Mouse (Mus musculus) heart, embryonic 15.5 days (tissue): ENCODE measurements around the gene Bik. TPM values are rescaled to one million over a fixed set of nuclear protein-coding genes. Genes with fewer than 3 reads are reported as not detected.

Experiments used
- ATAC-seq: fragments of 200-750 bp; cut with Nextera tagmentation; replicated peaks from 2 replicates; pipeline ENCODE4 v1.8.0; 2017; ENCODE audit warnings: low read depth, moderate TSS enrichment; ENCODE audit not compliant: insufficient number of reproducible peaks, insufficient read depth, low FRiP score
- H3K27ac ChIP-seq: fragments of 300-500 bp; sonication (generic); 2 replicates; pipeline ENCODE4 v1.5.1; 2015; ENCODE audit warnings: mild to moderate bottlenecking, inconsistent platforms
- H3K27me3 ChIP-seq: fragments of 300-500 bp; sonication (generic); 2 replicates; pipeline ENCODE4 v1.6.1; 2015; ENCODE audit warnings: inconsistent platforms
- H3K36me3 ChIP-seq: fragments of 300-500 bp; sonication (generic); 2 replicates; pipeline ENCODE4 v1.6.1; 2015; ENCODE audit warnings: mild to moderate bottlenecking, inconsistent platforms
- H3K4me1 ChIP-seq: fragments of 300-500 bp; sonication (generic); replicated peaks from 2 replicates; pipeline ENCODE4 v1.6.1; 2015; ENCODE audit warnings: inconsistent platforms
- H3K4me2 ChIP-seq: fragments of 300-500 bp; sonication (generic); 2 replicates; pipeline ENCODE4 v1.6.1; 2015; ENCODE audit warnings: inconsistent platforms, mild to moderate bottlenecking, moderate library complexity
- H3K4me3 ChIP-seq: fragments of 300-500 bp; sonication (generic); 2 replicates; pipeline ENCODE4 v1.5.1; 2015; ENCODE audit warnings: mild to moderate bottlenecking, inconsistent platforms
- H3K9ac ChIP-seq: fragments of 300-500 bp; sonication (generic); 2 replicates; pipeline ENCODE4 v1.6.1; 2015; ENCODE audit warnings: mild to moderate bottlenecking, inconsistent platforms
- H3K9me3 ChIP-seq: fragments of 300-500 bp; sonication (generic); replicated peaks from 2 replicates; pipeline ENCODE4 v1.6.1; 2016; ENCODE audit warnings: inconsistent platforms
- WGBS: fragments of 180-500 bp; shearing (Covaris S2); methylation state at CpG from one replicate; pipeline ENCODE4 v1.1.7; 2015; ENCODE audit warnings: mixed read lengths; 5-methylcytosine and 5-hydroxymethylcytosine counted together
- polyA plus RNA-seq: library from polyadenylated mRNA; unstranded; fragments of >200 nt; fragmentation: Nextera tagmentation; extraction: Ambion mirVana; gene quantifications from 2 replicates; pipeline ENCODE4 v1.2.1, GENCODE M21; 2015

Gene Bik
- polyA plus RNA-seq, 1 experiment from 2014 or later, result 24.5 TPM

GRCm38 (mm10) chr15:83569682-83570081, 43.0 kb downstream of the Bik start:
- peaks cover 15% of the 10 kb centered on the region for H3K36me3 ChIP-seq
- no peak overlapping the region for H3K4me2 ChIP-seq
- no peaks in the 10 kb centered on the region for H3K9me3 ChIP-seq
- 56% methylated on average over 11 of the region's 11 CpGs for WGBS
- no peak overlapping the region for H3K4me3 ChIP-seq
- no peak overlapping the region for H3K27ac ChIP-seq
- no peaks in the 10 kb centered on the region for H3K27me3 ChIP-seq
- 0 out of 2 replicates have a peak, but pooled peaks have one; percentile 20 for ATAC-seq
- H3K4me1 ChIP-seq, result 0 out of 2 replicates have a peak, but pooled peaks cover 10% of the 10 kb centered on the region
- no peak overlapping the region for H3K9ac ChIP-seq

GRCm38 (mm10) chr15:83570641-83571040, 44.0 kb downstream of the Bik start:
- ATAC-seq, result no peak
- Histone ChIP-seq H3K4me3 (no peak overlapping the region), H3K27me3 (no peaks in the 10 kb centered on the region), H3K27ac (no peak overlapping the region), H3K9ac (no peak overlapping the region), H3K4me1 (0 out of 2 replicates have a peak, but pooled peaks cover 7% of the 10 kb centered on the region), H3K9me3 (no peaks in the 10 kb centered on the region), H3K36me3 (peaks cover 20% of the 10 kb centered on the region), H3K4me2 (no peak overlapping the region)
- 71% methylated on average over 2 of the region's 2 CpGs for WGBS

- Histone ChIP-seq H3K4me1 (0 out of 2 replicates have a peak, but pooled peaks cover 4% of the 10 kb centered on the region), H3K9me3 (no peaks in the 10 kb centered on the region), H3K9ac (no peak overlapping the region), H3K36me3 (peaks cover 29% of the 10 kb centered on the region), H3K4me2 (no peak overlapping the region), H3K27ac (no peak overlapping the region), H3K4me3 (no peak overlapping the region), H3K27me3 (no peaks in the 10 kb centered on the region)
- ATAC-seq, result no peak
- 73% methylated on average over 5 of the region's 5 CpGs for WGBS
Measured at GRCm38 (mm10) chr15:83571636-83572035, 45.0 kb downstream of the Bik start.

GRCm38 (mm10) chr15:83572132-83572531, 45.5 kb downstream of the Bik start:
- ATAC-seq, result no peak
- Histone ChIP-seq H3K4me1 (0 out of 2 replicates have a peak, but pooled peaks cover 4% of the 10 kb centered on the region), H3K9ac (no peak overlapping the region), H3K36me3 (peaks cover 34% of the 10 kb centered on the region), H3K9me3 (no peaks in the 10 kb centered on the region), H3K27me3 (no peaks in the 10 kb centered on the region), H3K4me3 (no peak overlapping the region), H3K4me2 (no peak overlapping the region), H3K27ac (no peak overlapping the region)
- 85% methylated on average over 4 of the region's 4 CpGs for WGBS

- H3K36me3 ChIP-seq, result peaks cover 43% of the 10 kb centered on the region
- no peak overlapping the region for H3K9ac ChIP-seq
- no peaks in the 10 kb centered on the region for H3K27me3 ChIP-seq
- 0 out of 2 replicates have a peak, but pooled peaks cover 4% of the 10 kb centered on the region for H3K4me1 ChIP-seq
- H3K27ac ChIP-seq, result no peak overlapping the region
- WGBS, result 91% methylated on average over 12 of the region's 12 CpGs
- no peak for ATAC-seq
- no peak overlapping the region for H3K4me2 ChIP-seq
- no peak overlapping the region for H3K4me3 ChIP-seq
- H3K9me3 ChIP-seq, result no peaks in the 10 kb centered on the region
Measured at GRCm38 (mm10) chr15:83573606-83574005, 46.9 kb downstream of the Bik start.

GRCm38 (mm10) chr15:83574731-83575351, 48.2 kb downstream of the Bik start:
- Histone ChIP-seq H3K27me3 (no peaks in the 10 kb centered on the region), H3K4me1 (0 out of 2 replicates have a peak, but pooled peaks cover 2% of the 10 kb centered on the region), H3K9me3 (no peaks in the 10 kb centered on the region), H3K27ac (no peak overlapping the region), H3K4me3 (no peak overlapping the region), H3K9ac (no peak overlapping the region), H3K4me2 (no peak overlapping the region), H3K36me3 (peaks cover 47% of the 10 kb centered on the region)
- ATAC-seq, result no peak
- 65% methylated on average over 6 of the region's 6 CpGs for WGBS

- peaks cover 51% of the 10 kb centered on the region for H3K36me3 ChIP-seq
- no peaks in the 10 kb centered on the region for H3K9me3 ChIP-seq
- 95% methylated on average over 8 of the region's 8 CpGs for WGBS
- 0 out of 2 replicates have a peak, but pooled peaks cover 2% of the 10 kb centered on the region for H3K4me1 ChIP-seq
- no peak overlapping the region for H3K4me3 ChIP-seq
- H3K27me3 ChIP-seq, result no peaks in the 10 kb centered on the region
- H3K4me2 ChIP-seq, result no peak overlapping the region
- ATAC-seq, result no peak; the same call in 1 of the 2 replicates
- no peak overlapping the region for H3K27ac ChIP-seq
- H3K9ac ChIP-seq, result no peak overlapping the region
Measured at GRCm38 (mm10) chr15:83575543-83575942, 48.9 kb downstream of the Bik start.

GRCm38 (mm10) chr15:83576651-83577050, 50.0 kb downstream of the Bik start:
- H3K9me3 ChIP-seq, result no peaks in the 10 kb centered on the region
- H3K27me3 ChIP-seq, result no peaks in the 10 kb centered on the region
- 0 out of 2 replicates have a peak, but pooled peaks cover 2% of the 10 kb centered on the region for H3K4me1 ChIP-seq
- no peak overlapping the region for H3K4me2 ChIP-seq
- H3K27ac ChIP-seq, result no peak overlapping the region
- WGBS, result 89% methylated on average over 9 of the region's 9 CpGs
- H3K36me3 ChIP-seq, result peaks cover 62% of the 10 kb centered on the region
- ATAC-seq, result no peak
- no peak overlapping the region for H3K9ac ChIP-seq
- H3K4me3 ChIP-seq, result no peak overlapping the region

GRCm38 (mm10) chr15:83582931-83583330, 56.3 kb downstream of the Bik start:
- Histone ChIP-seq H3K9ac (no peak overlapping the region), H3K4me1 (no peaks in the 10 kb centered on the region), H3K36me3 (peaks cover 53% of the 10 kb centered on the region), H3K9me3 (no peaks in the 10 kb centered on the region), H3K4me2 (no peak overlapping the region), H3K4me3 (no peak overlapping the region), H3K27me3 (no peaks in the 10 kb centered on the region), H3K27ac (no peak overlapping the region)
- no peak for ATAC-seq
- 87% methylated on average over 4 of the region's 4 CpGs for WGBS

- Histone ChIP-seq H3K27me3 (no peaks in the 10 kb centered on the region), H3K36me3 (peaks cover 50% of the 10 kb centered on the region), H3K9ac (no peak overlapping the region), H3K27ac (no peak overlapping the region), H3K9me3 (no peaks in the 10 kb centered on the region), H3K4me3 (no peak overlapping the region), H3K4me1 (no peaks in the 10 kb centered on the region), H3K4me2 (no peak overlapping the region)
- WGBS, result 82% methylated on average over 8 of the region's 8 CpGs
- ATAC-seq, result no peak
Measured at GRCm38 (mm10) chr15:83583419-83584156, 56.9 kb downstream of the Bik start.

GRCm38 (mm10) chr15:83584741-83585220, 58.1 kb downstream of the Bik start:
- no peak for ATAC-seq
- Histone ChIP-seq H3K27me3 (no peaks in the 10 kb centered on the region), H3K9me3 (no peaks in the 10 kb centered on the region), H3K36me3 (peaks cover 46% of the 10 kb centered on the region), H3K9ac (no peak overlapping the region), H3K4me2 (no peak overlapping the region), H3K27ac (no peak overlapping the region), H3K4me1 (no peaks in the 10 kb centered on the region), H3K4me3 (no peak overlapping the region)
- WGBS, result 85% methylated on average over 6 of the region's 6 CpGs
